Mouse (Mus musculus) hematopoietic stem cell, adult 5-6 weeks (primary cell): ENCODE data around the gene Eppin. TPM values are rescaled to one million over a fixed set of nuclear protein-coding genes. Genes with fewer than 3 reads are reported as not detected.
"Not testable (repeated sequence)": the region's sequence is repeated elsewhere in the genome, so short reads cannot be mapped to it uniquely, and the experiment has no call there.

Source experiments
- ATAC-seq, 2 experiments: fragments of 125-278 bp in 1 of 2; replicated peaks in 1 of 2; 2 replicates each; pipeline ENCODE4 v1.8.0; 2016 to 2017; ENCODE audit warnings: inconsistent platforms in 2 of 2, mild to moderate bottlenecking in 2 of 2, moderate number of reproducible peaks in 2 of 2, low read depth in 1 of 2, moderate TSS enrichment in 1 of 2; ENCODE audit not compliant: low FRiP score in 2 of 2, poor library complexity in 2 of 2, severe bottlenecking in 2 of 2, insufficient read depth in 1 of 2, low TSS enrichment in 1 of 2
- total RNA-seq: library from RNA; stranded (forward); fragments of 172-1452, 232-1000 nt; gene quantifications from 2 replicates; pipeline ENCODE4 v1.2.3, GENCODE M21; 2017

Eppin gene
- not detected in 2 replicates for total RNA-seq

- ATAC-seq = no peak
These were observed at the start of gene Eppin for GRCm38 (mm10) chr2:164593494-164593893. Gene Eppin (minus strand): TSS chr2:164593594.

GRCm38 (mm10) chr2:164641881-164642673, 48.7 kb upstream of the Eppin start:
- ATAC-seq = no peak

DNA sequence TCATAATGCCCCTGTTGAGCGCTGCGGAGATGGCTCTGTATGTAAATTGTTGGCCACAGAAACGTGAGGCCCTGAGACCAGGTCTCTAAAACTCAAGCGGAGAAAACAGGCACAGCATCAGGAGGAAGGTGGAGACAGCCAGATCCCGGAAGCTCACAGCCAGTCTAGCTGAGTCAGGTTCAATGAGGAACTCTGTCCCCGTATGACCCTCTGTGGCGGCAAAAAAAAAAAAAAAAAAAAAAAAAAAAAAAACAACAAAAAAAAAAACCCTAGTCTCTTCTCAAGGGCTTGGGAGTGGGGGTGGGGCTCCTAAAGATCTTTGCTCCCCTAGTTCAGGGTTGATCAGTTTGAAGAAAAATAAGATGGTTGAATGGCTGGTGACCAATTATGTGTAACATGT, 47.7 kb upstream of the Eppin start:
- peak; percentile 94 to 99 for ATAC-seq

- no peak for ATAC-seq
These were observed 45.3 kb upstream of the Eppin start, which contains the start of gene Wfdc16 for GRCm38 (mm10) chr2:164638696-164639095. Gene Wfdc16 (minus strand): TSS chr2:164638796.

DNA sequence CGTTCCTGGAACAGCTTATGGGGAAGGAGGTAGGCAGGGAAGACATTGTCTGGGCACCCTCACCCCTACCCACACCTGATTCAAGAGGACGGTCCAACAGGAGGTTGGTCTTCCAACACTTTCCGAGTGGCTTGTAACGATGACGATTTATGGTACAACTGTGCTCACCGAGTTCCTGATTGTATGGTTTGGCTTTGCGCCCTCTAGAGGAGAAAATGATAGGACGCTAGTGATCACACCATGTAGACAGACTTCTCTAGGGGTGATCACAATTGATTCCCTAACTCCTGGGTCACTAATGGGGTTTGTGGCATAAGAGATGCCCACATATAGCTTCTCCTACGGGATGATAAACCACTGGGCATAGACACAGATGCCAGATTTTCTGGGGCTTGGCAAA, 41.9 kb upstream of the Eppin start:
- no peak for ATAC-seq

DNA sequence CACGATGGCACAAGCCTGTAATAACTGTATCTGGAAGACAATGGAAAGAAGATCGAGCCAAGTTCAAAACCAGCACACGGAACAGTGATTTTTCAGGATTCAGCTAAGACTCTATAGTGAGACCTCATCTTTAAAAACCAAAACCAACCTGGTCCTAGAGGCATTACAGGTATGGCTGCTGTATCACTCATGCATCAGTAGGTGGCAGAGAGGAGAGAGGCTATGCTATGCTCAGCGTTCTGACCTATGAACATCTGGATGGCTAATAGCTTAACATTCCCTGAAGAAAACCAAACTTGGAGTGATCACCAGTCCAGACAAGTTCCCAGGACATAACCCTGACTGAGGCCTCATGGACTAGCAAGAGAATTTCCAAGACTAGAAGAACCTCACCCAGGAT, 28.4 kb upstream of the Eppin start:
- no peak for ATAC-seq

- no peak for ATAC-seq
These were observed 25.7 kb upstream of the Eppin start for GRCm38 (mm10) chr2:164619050-164619449.

GRCm38 (mm10) chr2:164615386-164615785, 22.0 kb upstream of the Eppin start:
- ATAC-seq = no peak

DNA sequence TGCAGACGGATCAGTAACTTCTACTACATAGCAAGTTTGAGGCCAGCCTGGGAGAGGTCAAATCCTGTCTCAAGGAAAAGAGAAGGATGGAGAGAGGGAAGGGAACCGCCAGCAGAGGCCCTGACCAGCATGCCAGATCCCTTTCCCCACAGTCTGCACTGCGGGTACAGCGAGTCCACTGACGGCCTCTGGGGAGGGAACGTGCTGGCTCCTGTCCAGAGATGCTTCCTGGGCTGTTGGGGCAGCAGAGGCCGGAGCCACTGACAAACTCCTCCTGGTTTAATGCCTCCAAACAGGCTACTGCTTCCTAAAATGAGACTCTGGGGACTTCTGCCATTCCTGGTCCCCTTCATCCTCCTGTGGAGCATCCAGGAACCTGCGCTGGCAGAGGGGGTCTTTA, 20.1 kb upstream of the Eppin start, which contains the start of the genes Wfdc6b and Wfdc8:
Gene Wfdc6b (plus strand): TSS at position 52 of the 400 bp plus-strand sequence.
Gene Wfdc8 (minus strand): TSS at position 156 of the 400 bp plus-strand sequence.
- not testable (repeated sequence) for ATAC-seq

- no peak for ATAC-seq
These were observed 15.4 kb upstream of the Eppin start for GRCm38 (mm10) chr2:164608781-164609180.

GRCm38 (mm10) chr2:164604411-164604810, 11.0 kb upstream of the Eppin start:
- ATAC-seq = no peak

- ATAC-seq = no peak
These were observed 10.1 kb upstream of the Eppin start for GRCm38 (mm10) chr2:164603482-164603881.

GRCm38 (mm10) chr2:164600179-164600578, 6.8 kb upstream of the Eppin start:
- no peak for ATAC-seq

- peak; percentile 53 to 56; a peak in 2 of 4 replicates for ATAC-seq
These were observed 1.4 kb downstream of the Eppin start for GRCm38 (mm10) chr2:164592014-164592413.

DNA sequence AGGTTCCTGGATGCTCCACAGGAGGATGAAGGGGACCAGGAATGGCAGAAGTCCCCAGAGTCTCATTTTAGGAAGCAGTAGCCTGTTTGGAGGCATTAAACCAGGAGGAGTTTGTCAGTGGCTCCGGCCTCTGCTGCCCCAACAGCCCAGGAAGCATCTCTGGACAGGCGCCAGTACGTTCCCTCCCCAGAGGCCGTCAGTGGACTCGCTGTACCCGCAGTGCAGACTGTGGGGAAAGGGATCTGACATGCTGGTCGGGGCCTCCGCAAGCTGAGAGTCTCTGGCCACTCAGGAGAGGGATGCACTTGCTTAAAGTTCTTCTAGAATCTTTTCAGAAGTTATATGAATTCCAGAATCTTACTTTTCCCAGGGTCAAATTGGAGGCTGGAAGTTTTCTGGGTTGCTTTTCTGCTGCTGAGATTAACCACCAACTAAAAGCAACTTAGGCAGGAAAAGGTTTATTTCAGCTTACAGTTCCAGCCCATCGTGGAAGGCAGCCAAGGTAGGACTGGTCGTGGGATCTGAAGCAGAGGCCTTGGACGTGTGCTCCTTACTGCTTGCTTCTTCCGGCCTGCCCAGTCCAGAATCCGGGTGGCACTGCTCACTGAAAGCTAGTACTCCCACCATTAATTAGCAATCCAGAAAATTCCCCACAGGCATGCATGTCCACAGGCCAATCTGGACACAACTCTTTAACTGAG, 8.2 kb downstream of the Eppin start, which contains the start of gene Wfdc6a:
Gene Wfdc6a (minus strand): TSS at position 423 of the 701 bp plus-strand sequence.
- not testable (repeated sequence) for ATAC-seq

DNA sequence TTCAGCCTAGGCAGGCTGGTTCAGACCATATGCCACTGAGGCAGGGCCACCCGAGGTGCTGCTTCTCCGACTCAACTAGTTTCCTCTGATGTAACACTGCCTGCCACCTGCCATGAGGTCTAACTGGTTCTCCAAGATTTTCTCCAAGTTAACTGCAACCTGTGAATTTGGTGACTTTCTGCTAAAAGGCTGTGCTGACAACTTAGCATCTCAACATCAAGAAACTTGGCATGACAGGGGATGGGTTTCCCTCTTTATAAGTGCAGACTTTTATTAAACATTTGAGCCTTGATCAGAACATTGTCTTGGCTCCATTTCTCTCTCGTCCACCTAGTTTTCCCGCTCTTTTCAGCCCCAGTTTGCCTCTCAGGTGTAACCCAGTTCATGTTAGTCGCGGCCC, 20.0 kb downstream of the Eppin start, which contains the start of gene Spint3:
Gene Spint3 (minus strand): TSS at position 101 of the 400 bp plus-strand sequence.
- ATAC-seq = not testable (repeated sequence)

DNA sequence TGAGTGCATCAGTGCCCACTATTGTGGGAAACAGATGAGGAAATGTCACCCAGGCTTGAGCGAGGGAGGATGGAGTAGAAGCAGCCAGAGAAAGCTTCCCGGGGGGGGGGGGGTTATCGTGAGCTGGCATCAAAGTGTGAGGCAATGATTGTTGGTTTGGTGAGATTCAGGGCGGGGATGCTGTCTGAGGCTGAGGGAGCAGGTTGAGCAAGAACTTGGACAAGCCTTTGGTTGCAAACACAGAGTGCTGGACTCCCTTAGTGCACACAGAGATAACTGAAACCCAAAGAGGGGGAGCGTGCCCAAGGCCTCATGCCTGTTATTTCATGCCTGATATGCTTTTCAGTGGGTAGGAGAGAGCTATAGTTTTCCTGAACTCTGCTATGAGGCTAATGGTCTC, 25.9 kb downstream of the Eppin start:
- ATAC-seq = no peak

GRCm38 (mm10) chr2:164566997-164567396, 26.4 kb downstream of the Eppin start:
- no peak for ATAC-seq
